Mouse (Mus musculus): Measurements from ENCODE around the gene Hsd11b2.

DNA sequence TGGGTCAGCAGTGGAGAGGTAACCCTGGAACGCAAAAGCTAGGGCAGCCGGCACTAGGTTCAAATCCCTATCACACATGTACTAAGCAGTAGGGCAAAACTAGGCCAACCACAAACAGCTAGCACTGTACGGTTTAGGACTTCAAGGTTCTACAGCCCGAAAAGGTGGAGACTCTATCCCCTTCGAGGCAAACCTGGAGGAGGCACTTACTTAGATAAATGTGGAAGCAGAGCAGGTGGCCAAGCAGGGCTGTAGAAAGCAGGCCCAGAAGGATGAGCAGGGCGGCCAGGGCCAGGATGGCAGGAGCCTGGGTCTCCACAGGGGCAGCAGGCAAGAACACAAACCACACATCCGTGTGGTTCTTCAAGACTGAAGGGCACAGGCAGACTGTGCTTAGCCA is 42.4 kb upstream of the Hsd11b2 start:
- no peak for TF ChIP-seq CTCF (IDR thresholded peaks at IDR 0.05; ENCODE audit: extremely low read depth, insufficient read depth, low read length)
- no peak for TF ChIP-seq POLR2A (IDR thresholded peaks at IDR 0.05; ENCODE audit: extremely low read depth, insufficient read depth, low read length)

Measured in cortical plate, adult 2 months (tissue).